Mouse (Mus musculus) neural tube, embryonic 11.5 days (tissue): Measurements from ENCODE around the gene Snph. TPM values are rescaled to one million over a fixed set of nuclear protein-coding genes. Genes with fewer than 3 reads are reported as not detected.
"Not testable (repeated sequence)": the region's sequence is repeated elsewhere in the genome, so short reads cannot be mapped to it uniquely, and the experiment has no call there.

Source experiments
- ATAC-seq: fragments of 200-750 bp; cut with Nextera tagmentation; 2 replicates; pipeline ENCODE4 v1.8.0; 2017; ENCODE audit warnings: moderate number of reproducible peaks, mild to moderate bottlenecking, moderate TSS enrichment, moderate library complexity; ENCODE audit not compliant: insufficient read depth, low FRiP score, low TSS enrichment
- DNase-seq: peaks from one replicate; pipeline ENCODE4 v3.0.0-alpha.2; 2015; ENCODE audit warnings: low spot score
- H3K27ac ChIP-seq: fragments of 300-500 bp; sonication (generic); 2 replicates; pipeline ENCODE4 v1.5.1; 2014; ENCODE audit warnings: low read depth, mild to moderate bottlenecking, low read length
- H3K27me3 ChIP-seq: fragments of 300-500 bp; sonication (generic); 2 replicates; pipeline ENCODE4 v1.6.1; 2014; ENCODE audit warnings: mild to moderate bottlenecking, low read length, mixed read lengths; ENCODE audit not compliant: control insufficient read depth, insufficient read depth
- H3K36me3 ChIP-seq: fragments of 300-500 bp; sonication (generic); 2 replicates; pipeline ENCODE4 v1.6.1; 2014; ENCODE audit warnings: mild to moderate bottlenecking, low read length, moderate library complexity, mixed read lengths; ENCODE audit not compliant: control insufficient read depth, insufficient read depth
- H3K4me1 ChIP-seq: fragments of 300-500 bp; sonication (generic); 2 replicates; pipeline ENCODE4 v1.6.1; 2014; ENCODE audit warnings: low read length, mixed read lengths; ENCODE audit not compliant: control insufficient read depth, insufficient read depth
- H3K4me2 ChIP-seq: fragments of 300-500 bp; sonication (generic); 2 replicates; pipeline ENCODE4 v1.6.1; 2014; ENCODE audit warnings: low read depth, mild to moderate bottlenecking, moderate library complexity
- H3K4me3 ChIP-seq: fragments of 300-500 bp; sonication (generic); 2 replicates; pipeline ENCODE4 v1.5.1; 2014; ENCODE audit warnings: low read depth, low read length
- H3K9ac ChIP-seq: fragments of 300-500 bp; sonication (generic); 2 replicates; pipeline ENCODE4 v1.6.1; 2014; ENCODE audit warnings: mild to moderate bottlenecking, low read length
- H3K9me3 ChIP-seq: fragments of 300-500 bp; sonication (generic); 2 replicates; pipeline ENCODE4 v1.6.1; 2016; ENCODE audit warnings: low read length; ENCODE audit not compliant: control insufficient read depth
- WGBS: fragments of 180-500 bp; shearing (Covaris S2); extraction: QIAGEN DNeasy Blood & Tissue Kit; methylation state at CpG from one replicate; pipeline ENCODE4 v1.1.7; 2014; 5-methylcytosine and 5-hydroxymethylcytosine counted together
- polyA plus RNA-seq: library from polyadenylated mRNA; unstranded; fragments of >200 nt; fragmentation: Nextera tagmentation; extraction: Ambion mirVana; gene quantifications from 2 replicates; pipeline ENCODE4 v1.2.1, GENCODE M21; 2014

Gene Snph
- polyA plus RNA-seq, 1 experiment from 2014 or later, result 4.6 TPM

GRCm38 (mm10) chr2:151615779-151616178 is 16.6 kb downstream of the Snph start:
- H3K36me3 ChIP-seq, H3K27me3 ChIP-seq, H3K4me1 ChIP-seq, H3K9me3 ChIP-seq, DNase-seq, H3K27ac ChIP-seq, H3K4me3 ChIP-seq, ATAC-seq, H3K4me2 ChIP-seq, H3K9ac ChIP-seq: not testable (repeated sequence)
- WGBS, result 85% methylated on average over 6 of the region's 8 CpGs

- H3K9me3 ChIP-seq, result no peaks in the 10 kb centered on the region
- WGBS, result 54% methylated on average over 3 of the region's 3 CpGs
- no peak overlapping the region for H3K4me3 ChIP-seq
- H3K27me3 ChIP-seq, result no peaks in the 10 kb centered on the region
- DNase-seq, result no peak
- H3K9ac ChIP-seq, result no peak overlapping the region
- no peaks in the 10 kb centered on the region for H3K36me3 ChIP-seq
- H3K4me2 ChIP-seq, result no peak overlapping the region
- H3K4me1 ChIP-seq, result peaks cover 5% of the 10 kb centered on the region; the same call in 1 of the 2 replicates
- no peak overlapping the region for H3K27ac ChIP-seq
- no peak for ATAC-seq
These were observed 22.4 kb downstream of the Snph start for GRCm38 (mm10) chr2:151609974-151610373.

- WGBS, result 85% methylated on average over 1 of the region's 1 CpGs
These were observed 24.0 kb downstream of the Snph start for GRCm38 (mm10) chr2:151608435-151608834.

GRCm38 (mm10) chr2:151605437-151605987 is 26.9 kb downstream of the Snph start:
- ATAC-seq, result no peak
- H3K27ac ChIP-seq, result no peak overlapping the region
- WGBS, result 66% methylated on average over 9 of the region's 11 CpGs
- peak; percentile 35 for DNase-seq
- H3K9me3 ChIP-seq, result no peaks in the 10 kb centered on the region
- H3K4me2 ChIP-seq, result no peak overlapping the region
- H3K27me3 ChIP-seq, result no peaks in the 10 kb centered on the region
- no peak overlapping the region for H3K9ac ChIP-seq
- no peak overlapping the region for H3K4me3 ChIP-seq
- H3K36me3 ChIP-seq, result no peaks in the 10 kb centered on the region
- H3K4me1 ChIP-seq, result peaks cover 17% of the 10 kb centered on the region

More at GRCm38 (mm10) chr2:151608435-151608834, 24.0 kb downstream of the Snph start:
- Histone ChIP-seq H3K27me3 (no peaks in the 10 kb centered on the region), H3K9me3 (no peaks in the 10 kb centered on the region), H3K4me3 (no peak overlapping the region), H3K9ac (no peak overlapping the region), H3K4me2 (no peak overlapping the region), H3K27ac (no peak overlapping the region), H3K36me3 (no peaks in the 10 kb centered on the region), H3K4me1 (peaks cover 10% of the 10 kb centered on the region)
- DNase-seq (no peak), ATAC-seq (no peak)

GRCm38 (mm10) chr2:151603630-151604029 is 28.8 kb downstream of the Snph start:
- no peaks in the 10 kb centered on the region for H3K9me3 ChIP-seq
- WGBS, result 31% methylated on average over 4 of the region's 4 CpGs
- H3K27me3 ChIP-seq, result no peaks in the 10 kb centered on the region
- H3K27ac ChIP-seq, result no peak overlapping the region; the same call in 1 of the 2 replicates
- no peak overlapping the region for H3K4me2 ChIP-seq
- DNase-seq, result peak; percentile 71
- no peak overlapping the region for H3K4me3 ChIP-seq
- H3K9ac ChIP-seq, result no peak overlapping the region
- ATAC-seq, result peak; percentile 89
- no peaks in the 10 kb centered on the region for H3K36me3 ChIP-seq
- H3K4me1 ChIP-seq, result peaks cover 17% of the 10 kb centered on the region

GRCm38 (mm10) chr2:151602106-151602505 is 30.3 kb downstream of the Snph start:
- no peaks in the 10 kb centered on the region for H3K27me3 ChIP-seq
- no peak overlapping the region for H3K4me3 ChIP-seq
- no peak overlapping the region for H3K27ac ChIP-seq
- no peak overlapping the region for H3K4me2 ChIP-seq
- no peaks in the 10 kb centered on the region for H3K9me3 ChIP-seq
- 90% methylated on average over 4 of the region's 4 CpGs for WGBS
- H3K4me1 ChIP-seq, result peaks cover 17% of the 10 kb centered on the region
- ATAC-seq (no peak), DNase-seq (no peak)
- no peaks in the 10 kb centered on the region for H3K36me3 ChIP-seq
- no peak overlapping the region for H3K9ac ChIP-seq

GRCm38 (mm10) chr2:151598068-151598467 is 34.3 kb downstream of the Snph start:
- H3K36me3 ChIP-seq, result no peaks in the 10 kb centered on the region
- no peaks in the 10 kb centered on the region for H3K9me3 ChIP-seq
- no peak overlapping the region for H3K4me3 ChIP-seq
- no peak overlapping the region for H3K4me2 ChIP-seq
- ATAC-seq (no peak), DNase-seq (no peak)
- 78% methylated on average over 2 of the region's 2 CpGs for WGBS
- H3K9ac ChIP-seq, result no peak overlapping the region
- H3K27ac ChIP-seq, result no peak overlapping the region
- peaks cover 4% of the 10 kb centered on the region for H3K4me1 ChIP-seq
- no peaks in the 10 kb centered on the region for H3K27me3 ChIP-seq

GRCm38 (mm10) chr2:151587306-151587705 is 45.1 kb downstream of the Snph start:
- no peak overlapping the region for H3K27ac ChIP-seq
- no peaks in the 10 kb centered on the region for H3K27me3 ChIP-seq
- DNase-seq (no peak), ATAC-seq (no peak)
- no peak overlapping the region for H3K9ac ChIP-seq
- no peak overlapping the region for H3K4me2 ChIP-seq
- H3K36me3 ChIP-seq, result no peaks in the 10 kb centered on the region
- no peak overlapping the region for H3K4me3 ChIP-seq
- 84% methylated on average over 9 of the region's 9 CpGs for WGBS
- no peaks in the 10 kb centered on the region for H3K9me3 ChIP-seq
- no peaks in the 10 kb centered on the region for H3K4me1 ChIP-seq

- Histone ChIP-seq H3K27me3 (no peaks in the 10 kb centered on the region), H3K9ac (no peak overlapping the region), H3K9me3 (no peaks in the 10 kb centered on the region), H3K27ac (no peak overlapping the region), H3K4me3 (no peak overlapping the region), H3K4me2 (no peak overlapping the region), H3K36me3 (no peaks in the 10 kb centered on the region), H3K4me1 (no peaks in the 10 kb centered on the region)
- ATAC-seq (no peak), DNase-seq (no peak)
- 100% methylated on average over 1 of the region's 1 CpGs for WGBS
These were observed 45.6 kb downstream of the Snph start for GRCm38 (mm10) chr2:151586807-151587206.
